Mouse (Mus musculus) CH12F3 (cell line): ENCODE data around the gene Ubap1.

Experiments used
- in situ Hi-C: fragments of 300-500 bp; cut with MboI; formaldehyde crosslinking; loops from 2 replicates; pipeline ENCODE4 v1.14.3; 2020; ENCODE audit warnings: low sequenced_read_pairs

The Ubap1 gene

DNA sequence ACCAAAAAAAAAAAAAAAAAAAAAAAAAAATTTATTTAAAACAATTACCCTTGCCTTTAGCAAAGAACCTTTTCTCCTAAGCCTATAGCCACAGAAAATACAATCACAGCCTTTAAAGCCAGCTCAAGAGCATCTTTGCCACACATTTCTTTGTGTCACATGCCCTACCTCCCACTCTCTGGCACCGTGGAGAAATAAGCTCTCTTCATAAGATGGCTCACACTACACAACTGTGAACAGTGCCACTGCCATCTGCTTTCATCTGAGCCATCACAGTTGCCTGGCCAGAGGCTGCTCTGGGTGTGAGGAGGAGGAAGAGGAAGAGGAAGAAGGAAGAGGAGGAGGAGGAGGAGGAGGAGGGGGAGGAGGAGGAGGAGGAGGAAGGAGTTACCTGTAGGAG lies 60.5 kb downstream of the Ubap1 start:
- in situ Hi-C loops = no loop called here

DNA sequence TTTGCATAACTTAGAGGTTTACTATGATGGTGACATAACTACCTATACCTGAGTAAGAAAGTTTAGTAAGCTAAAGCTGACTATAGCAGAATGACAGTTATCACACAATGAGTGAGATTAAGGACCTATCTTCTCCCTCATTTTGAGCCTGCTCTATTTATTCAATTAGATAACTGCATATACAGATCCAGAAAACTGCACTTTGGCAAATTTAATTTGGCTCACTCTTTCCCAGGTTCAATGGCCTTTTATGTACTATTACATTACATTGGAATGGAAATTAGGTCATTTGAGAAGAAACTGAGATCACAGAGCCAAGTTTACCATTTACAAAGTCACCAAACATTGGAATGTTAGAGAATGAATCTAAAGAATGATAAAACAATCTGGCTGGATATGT lies 68.2 kb downstream of the Ubap1 start:
- in situ Hi-C loops = no loop called here

DNA sequence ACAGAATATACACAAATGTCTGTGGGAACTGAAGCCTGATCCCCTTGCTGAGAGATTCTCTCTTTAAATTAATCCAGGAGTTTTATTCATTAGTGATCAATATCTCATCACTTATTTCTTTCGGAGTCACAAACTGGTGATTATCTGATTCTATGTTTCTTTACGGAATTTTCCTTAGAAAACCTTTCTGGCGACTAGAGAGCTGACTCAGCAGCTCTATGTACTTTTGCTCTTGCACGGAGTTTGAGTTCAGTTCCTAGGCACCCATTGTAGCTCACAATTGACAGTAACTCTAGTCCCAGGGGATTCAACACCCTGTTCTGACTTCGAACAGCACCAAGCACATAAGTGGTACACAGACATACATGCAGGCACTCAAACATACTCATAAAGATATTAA lies 90.1 kb downstream of the Ubap1 start:
- in situ Hi-C loops = no loop called here
